Mouse (Mus musculus) skeletal muscle tissue, adult 2 months (tissue): ENCODE measurements around the gene Pard3.
A peak's percentile ranks its signal among the peaks of the same experiment; 100 is the strongest.

Experiments used
- DNase-seq: peaks from one replicate; pipeline ENCODE4 v3.0.0-alpha.2; 2012; ENCODE audit warnings: low read depth, low spot score

Pard3 gene

GRCm38 (mm10) chr8:127542162-127542561 lies 478.5 kb downstream of the Pard3 start:
- DNase-seq, result no peak

- peak; percentile 21 for DNase-seq
Measured at GRCm38 (mm10) chr8:127543676-127544075, 480.0 kb downstream of the Pard3 start.

- DNase-seq, result peak; percentile 80
Measured at GRCm38 (mm10) chr8:127546161-127546560, 482.5 kb downstream of the Pard3 start.

GRCm38 (mm10) chr8:127550928-127551327 lies 487.2 kb downstream of the Pard3 start:
- DNase-seq, result no peak

- DNase-seq, result no peak
Measured at GRCm38 (mm10) chr8:127552161-127552595, 488.5 kb downstream of the Pard3 start.

- no peak for DNase-seq
Measured at GRCm38 (mm10) chr8:127552836-127553235, 489.1 kb downstream of the Pard3 start.

GRCm38 (mm10) chr8:127553582-127553981 lies 489.9 kb downstream of the Pard3 start:
- no peak for DNase-seq

GRCm38 (mm10) chr8:127555795-127556194 lies 492.1 kb downstream of the Pard3 start:
- DNase-seq, result no peak

- no peak for DNase-seq
Measured at GRCm38 (mm10) chr8:127556964-127557363, 493.3 kb downstream of the Pard3 start.

GRCm38 (mm10) chr8:127557566-127557965 lies 493.9 kb downstream of the Pard3 start:
- DNase-seq, result no peak

GRCm38 (mm10) chr8:127563634-127564033 lies 499.9 kb downstream of the Pard3 start:
- no peak for DNase-seq

- no peak for DNase-seq
Measured at GRCm38 (mm10) chr8:127564426-127564825, 500.7 kb downstream of the Pard3 start.

GRCm38 (mm10) chr8:127569212-127569611 lies 505.5 kb downstream of the Pard3 start:
- no peak for DNase-seq

GRCm38 (mm10) chr8:127570527-127570926 lies 506.8 kb downstream of the Pard3 start:
- no peak for DNase-seq

GRCm38 (mm10) chr8:127572493-127572892 lies 508.8 kb downstream of the Pard3 start:
- no peak for DNase-seq

GRCm38 (mm10) chr8:127576657-127577056 lies 513.0 kb downstream of the Pard3 start:
- no peak for DNase-seq

- no peak for DNase-seq
Measured at GRCm38 (mm10) chr8:127577656-127578055, 514.0 kb downstream of the Pard3 start.

- no peak for DNase-seq
Measured at GRCm38 (mm10) chr8:127579436-127579835, 515.7 kb downstream of the Pard3 start.

- DNase-seq, result no peak
Measured at GRCm38 (mm10) chr8:127583429-127583828, 519.7 kb downstream of the Pard3 start.

GRCm38 (mm10) chr8:127585618-127586017 lies 521.9 kb downstream of the Pard3 start:
- no peak for DNase-seq

GRCm38 (mm10) chr8:127586681-127587080 lies 523.0 kb downstream of the Pard3 start:
- DNase-seq, result no peak

GRCm38 (mm10) chr8:127588313-127588712 lies 524.6 kb downstream of the Pard3 start:
- no peak for DNase-seq

GRCm38 (mm10) chr8:127589291-127589690 lies 525.6 kb downstream of the Pard3 start:
- peak; percentile 30 for DNase-seq

GRCm38 (mm10) chr8:127590674-127591186 lies 527.0 kb downstream of the Pard3 start:
- no peak for DNase-seq
